Mouse (Mus musculus): Measurements from ENCODE around the gene Polr2g. TPM values are rescaled to one million over a fixed set of nuclear protein-coding genes. Genes with fewer than 3 reads are reported as not detected.
"Not testable (repeated sequence)": the region's sequence is repeated elsewhere in the genome, so short reads cannot be mapped to it uniquely, and the experiment has no call there.

Polr2g gene
- 193 and 205 TPM in 2 replicates for polyA plus RNA-seq (2016; fragmentation: Nextera tagmentation; extraction: Ambion mirVana)

DNA sequence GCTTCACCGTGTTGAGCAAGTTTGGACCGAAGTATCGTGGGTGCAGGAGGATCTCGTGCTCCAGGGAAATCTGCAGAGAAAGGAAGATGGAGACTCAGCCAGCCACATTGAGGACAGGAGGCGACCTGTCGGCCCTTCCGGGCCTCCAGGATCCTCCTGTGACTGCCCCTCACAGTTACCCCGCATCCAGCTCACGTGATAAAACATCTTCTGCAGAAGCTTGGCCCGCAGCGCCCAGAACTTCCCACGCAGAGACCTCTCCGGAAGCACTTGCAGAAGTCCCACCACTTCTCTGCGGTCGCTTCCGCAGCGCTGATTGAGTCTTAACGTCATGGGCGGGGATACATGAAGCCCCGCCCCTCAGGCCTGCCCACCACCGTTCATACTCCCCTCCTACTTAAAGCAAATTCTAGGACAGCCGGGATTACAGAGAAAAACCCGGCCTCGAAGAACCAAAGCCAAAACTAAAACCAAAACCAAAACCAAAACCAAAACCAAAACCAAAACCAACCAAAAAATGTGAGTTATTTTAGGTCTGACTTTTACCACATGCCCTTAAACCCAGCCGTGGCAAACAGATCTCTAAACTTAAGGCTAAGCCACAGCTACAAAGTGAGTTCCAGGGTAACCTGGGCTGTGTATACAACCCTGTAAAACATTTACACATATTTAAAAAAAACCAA, at the start of gene Polr2g:
TSS of gene Polr2g (minus strand) at position 314 of the 683 bp plus-strand sequence.
- Histone ChIP-seq H3K27ac (replicated peaks) (peak within 1 kb of the TSS; percentile 89), H3K27me3 (replicated peaks; ENCODE audit: low read depth, poor library complexity, severe bottlenecking) (no peaks in the 10 kb centered on the region), H3K9me3 (no peaks in the 10 kb centered on the region), H3K4me3 (peak within 1 kb of the TSS; percentile 87), H3K36me3 (replicated peaks) (peaks cover 37% of the 10 kb centered on the region), H3K4me1 (peaks cover 27% of the 10 kb centered on the region)
- 2% methylated on average over 25 of the region's 25 CpGs for WGBS
- DNase-seq (ENCODE audit: low spot score) = peak; percentile 92

DNA sequence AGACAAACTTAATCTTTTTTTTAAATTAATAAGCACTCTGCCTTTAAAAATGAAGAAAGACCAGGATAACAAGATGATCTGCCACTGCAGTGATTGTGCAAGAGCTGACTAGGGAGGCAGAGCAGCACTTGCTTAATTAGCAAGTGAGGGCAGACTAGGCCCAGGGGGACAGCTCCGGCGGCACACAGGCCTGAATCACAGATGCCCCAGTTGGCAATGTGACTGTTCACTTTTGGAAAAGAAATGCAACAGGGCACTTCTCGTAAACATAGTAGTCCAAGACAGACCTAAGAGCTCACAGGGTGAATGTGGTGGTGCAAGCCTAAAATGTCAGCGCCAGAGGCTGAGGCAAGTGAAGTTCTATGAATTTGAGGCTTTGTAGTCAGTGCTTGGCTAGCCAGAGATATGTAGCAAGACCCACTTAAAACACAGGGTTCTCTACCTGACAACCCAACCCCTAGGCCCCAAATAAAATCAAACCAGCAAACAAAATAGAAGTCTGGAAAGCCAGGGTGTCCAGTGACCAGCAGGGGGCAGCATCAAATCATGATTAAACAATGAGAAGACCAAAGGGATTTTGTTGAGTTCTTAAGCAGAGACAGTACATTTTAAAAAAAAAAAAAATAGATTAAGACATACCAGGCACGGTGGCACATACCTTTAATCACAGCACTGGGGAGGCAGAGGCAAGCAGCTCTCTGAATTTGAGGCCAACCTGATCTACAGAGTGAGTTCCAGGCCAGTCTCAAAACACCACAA, 46.2 kb upstream of the Polr2g start:
- peak; percentile 77 for DNase-seq (ENCODE audit: low spot score)
- WGBS = 65% methylated on average over 5 of the region's 5 CpGs
- Histone ChIP-seq H3K9me3 (no peaks in the 10 kb centered on the region), H3K4me1 (peaks cover 24% of the 10 kb centered on the region), H3K36me3 (replicated peaks) (peaks cover 53% of the 10 kb centered on the region), H3K27ac (replicated peaks) (no peak overlapping the region), H3K27me3 (replicated peaks; ENCODE audit: low read depth, poor library complexity, severe bottlenecking) (no peaks in the 10 kb centered on the region), H3K4me3 (no peak overlapping the region)

DNA sequence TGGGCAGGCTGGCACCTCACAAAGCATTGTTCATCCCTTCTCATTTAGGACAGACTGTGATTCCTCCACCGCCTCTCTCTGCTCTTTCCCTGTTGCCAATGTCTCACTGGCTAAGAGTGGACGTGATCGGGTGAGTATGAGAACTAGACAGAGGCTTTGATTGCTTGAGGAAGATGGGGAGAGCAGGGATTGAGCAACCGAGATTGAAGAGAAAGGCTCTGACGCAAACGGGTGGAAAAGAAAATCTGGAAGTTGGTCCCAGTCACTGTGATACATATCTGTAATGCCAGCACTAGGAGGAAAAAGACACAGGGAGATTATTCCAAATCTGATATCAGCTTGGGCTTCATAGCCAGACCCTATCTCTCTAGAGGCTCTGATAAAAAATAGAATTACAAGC, 44.6 kb upstream of the Polr2g start:
- no peaks in the 10 kb centered on the region for H3K9me3 ChIP-seq
- H3K4me3 ChIP-seq = no peak overlapping the region
- H3K4me1 ChIP-seq = peaks cover 34% of the 10 kb centered on the region
- no peak overlapping the region for H3K27ac ChIP-seq (replicated peaks)
- 88% methylated on average over 6 of the region's 6 CpGs for WGBS
- no peaks in the 10 kb centered on the region for H3K27me3 ChIP-seq (replicated peaks; ENCODE audit: low read depth, poor library complexity, severe bottlenecking)
- DNase-seq (ENCODE audit: low spot score) = no peak
- peaks cover 43% of the 10 kb centered on the region for H3K36me3 ChIP-seq (replicated peaks)

DNA sequence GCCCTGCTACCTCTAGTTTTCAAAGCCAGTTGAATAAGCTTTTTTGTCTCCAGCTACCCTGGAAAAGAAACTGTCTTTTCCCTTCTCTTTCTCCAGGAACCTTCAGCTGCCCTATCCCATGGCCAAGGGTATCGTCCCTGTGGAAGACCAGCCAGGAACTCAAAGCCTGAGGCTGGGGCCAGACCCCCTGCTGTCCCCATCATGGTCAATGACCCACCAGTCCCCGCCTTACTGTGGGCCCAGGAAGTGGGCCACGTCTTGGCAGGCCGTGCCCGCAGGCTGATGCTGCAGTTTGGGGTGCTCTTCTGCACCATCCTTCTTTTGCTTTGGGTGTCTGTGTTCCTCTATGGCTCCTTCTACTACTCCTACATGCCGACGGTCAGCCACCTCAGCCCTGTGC, 42.6 kb upstream of the Polr2g start:
- H3K4me1 ChIP-seq = peaks cover 39% of the 10 kb centered on the region
- 90% methylated on average over 7 of the region's 7 CpGs for WGBS
- peaks cover 29% of the 10 kb centered on the region for H3K36me3 ChIP-seq (replicated peaks)
- H3K9me3 ChIP-seq = no peaks in the 10 kb centered on the region
- DNase-seq (ENCODE audit: low spot score) = no peak
- H3K4me3 ChIP-seq = peak overlapping the region; percentile 69
- H3K27me3 ChIP-seq (replicated peaks; ENCODE audit: low read depth, poor library complexity, severe bottlenecking) = no peaks in the 10 kb centered on the region
- peak overlapping the region; percentile 76; the same call in 1 of the 2 replicates for H3K27ac ChIP-seq (replicated peaks)

DNA sequence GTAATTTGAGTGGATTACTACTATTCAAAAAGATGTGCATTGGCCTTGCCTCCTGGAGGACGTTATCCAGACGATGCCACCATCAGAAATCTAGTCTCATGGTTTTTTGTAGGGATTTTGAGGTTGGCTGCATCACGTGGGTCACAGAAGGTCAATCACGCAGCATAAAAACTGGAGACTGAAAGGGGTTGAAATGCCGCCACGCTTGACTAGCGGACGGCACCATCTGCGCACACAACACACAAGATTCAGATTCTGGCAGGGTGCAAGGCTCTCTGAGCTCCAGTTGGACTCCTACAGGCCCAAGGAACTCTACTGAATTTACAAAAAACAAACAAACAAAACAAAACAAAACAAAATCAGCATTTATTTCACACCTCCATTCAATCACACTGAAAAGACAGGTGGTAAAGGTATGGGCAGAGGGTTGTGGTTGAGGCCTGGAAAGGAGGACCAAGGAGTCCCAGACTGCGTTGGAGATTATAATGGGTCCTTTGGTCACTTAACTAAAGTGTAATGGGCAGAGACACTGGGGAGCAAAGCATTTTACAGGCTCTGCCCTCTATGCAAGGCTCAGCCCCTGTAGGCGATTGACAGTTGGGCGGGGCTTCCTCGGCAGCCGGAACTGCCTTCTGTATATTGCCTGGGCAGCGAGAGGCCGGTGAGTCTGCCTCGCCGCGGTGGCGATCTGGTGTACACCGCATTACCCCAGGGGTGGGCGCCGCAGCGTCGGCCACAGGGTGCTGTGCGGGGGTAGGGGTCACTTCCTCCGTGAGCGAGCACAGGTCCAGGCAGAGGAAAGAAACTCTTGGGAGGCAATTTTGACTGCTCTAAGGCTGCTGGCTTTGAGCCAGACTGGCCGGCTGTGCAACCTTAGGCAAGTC, 41.8 kb upstream of the Polr2g start:
- Histone ChIP-seq H3K4me3 (peak overlapping the region; percentile 69), H3K4me1 (peaks cover 39% of the 10 kb centered on the region), H3K36me3 (replicated peaks) (peaks cover 31% of the 10 kb centered on the region), H3K27ac (replicated peaks) (peak overlapping the region; percentile 76), H3K27me3 (replicated peaks; ENCODE audit: low read depth, poor library complexity, severe bottlenecking) (no peaks in the 10 kb centered on the region), H3K9me3 (no peaks in the 10 kb centered on the region)
- WGBS = 23% methylated on average over 29 of the region's 29 CpGs
- peak; percentile 72 for DNase-seq (ENCODE audit: low spot score)

DNA sequence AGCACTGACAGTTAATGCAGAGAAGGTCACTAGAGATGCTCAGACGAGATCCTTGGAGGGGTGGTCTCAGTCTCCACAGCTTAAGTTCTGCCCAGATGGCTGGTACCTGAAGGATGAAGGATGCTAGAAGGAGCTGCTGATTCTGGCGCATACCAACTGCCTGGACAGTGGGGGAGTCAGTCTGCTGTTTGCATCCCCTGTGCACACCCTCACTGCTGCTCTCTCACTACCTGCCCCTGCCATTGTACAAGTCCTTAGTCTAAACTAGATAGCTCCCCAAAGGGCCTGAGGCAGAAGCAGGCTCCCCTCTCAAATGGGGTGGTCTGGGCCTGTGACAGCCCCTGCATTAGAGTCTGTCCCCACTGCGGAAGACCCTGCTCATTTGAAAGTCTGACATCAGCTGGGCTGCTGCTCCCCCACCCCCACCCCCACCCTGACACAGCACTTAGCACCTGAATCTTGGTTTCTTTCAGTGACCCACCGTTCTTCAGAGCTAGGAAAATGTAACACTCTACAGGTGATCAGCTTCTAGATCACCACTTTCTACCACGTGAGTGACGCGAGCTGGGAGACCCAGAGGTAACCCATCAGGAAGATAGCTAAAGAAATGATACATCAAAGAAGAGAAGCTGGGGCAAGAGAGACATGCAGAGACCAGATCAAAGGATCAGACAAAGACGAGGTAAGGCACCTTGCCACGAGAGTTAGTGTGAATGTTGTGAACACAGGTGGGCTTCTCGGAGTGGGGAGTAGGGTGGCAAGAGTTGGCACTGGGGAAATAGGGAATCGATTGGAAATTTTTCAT, 40.9 kb upstream of the Polr2g start, which contains the start of gene Gng3:
TSS of gene Gng3 (minus strand) at position 92 of the 805 bp plus-strand sequence.
- Histone ChIP-seq H3K4me1 (peaks cover 39% of the 10 kb centered on the region), H3K27ac (replicated peaks) (peak within 1 kb of the TSS; percentile 97), H3K27me3 (replicated peaks; ENCODE audit: low read depth, poor library complexity, severe bottlenecking) (no peaks in the 10 kb centered on the region), H3K4me3 (peak within 1 kb of the TSS; percentile 69), H3K36me3 (replicated peaks) (peaks cover 40% of the 10 kb centered on the region), H3K9me3 (no peaks in the 10 kb centered on the region)
- peak; percentile 66 for DNase-seq (ENCODE audit: low spot score)
- 43% methylated on average over 11 of the region's 11 CpGs for WGBS

DNA sequence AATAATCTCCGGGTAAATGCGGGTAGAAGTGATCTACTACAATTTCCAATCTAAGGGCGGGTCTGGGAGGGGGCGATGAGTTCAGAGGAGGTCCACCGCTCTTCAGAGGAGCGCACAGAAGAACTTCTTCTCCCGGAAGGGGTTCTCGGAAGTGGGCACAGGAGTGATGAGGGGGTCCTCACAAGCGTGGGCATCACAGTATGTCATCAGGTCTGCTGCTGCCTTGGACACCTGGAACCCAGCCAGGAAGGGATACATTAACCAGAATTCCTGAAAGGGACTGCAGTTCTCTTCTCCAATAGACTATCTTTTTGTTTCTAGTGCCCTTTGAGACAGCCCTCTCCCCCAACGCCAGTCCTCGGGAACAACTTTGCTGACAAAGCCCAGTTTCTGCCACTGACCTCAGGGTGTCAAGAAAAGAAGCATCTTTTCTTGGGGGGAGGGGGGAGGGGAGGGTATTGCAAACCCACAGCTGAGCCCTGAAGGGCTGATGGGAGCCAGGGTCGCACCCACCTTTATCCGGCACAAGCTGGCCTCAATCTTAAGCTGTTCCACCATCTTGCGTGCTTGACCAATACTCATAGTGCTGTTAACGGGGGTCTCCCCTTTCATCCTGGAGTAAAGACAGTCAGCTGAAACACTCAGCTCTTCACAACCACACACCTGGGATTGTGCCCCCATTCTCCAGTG, 39.8 kb upstream of the Polr2g start:
- Histone ChIP-seq H3K4me3 (peak overlapping the region; percentile 69), H3K27ac (replicated peaks) (peak overlapping the region; percentile 97), H3K36me3 (replicated peaks) (peaks cover 51% of the 10 kb centered on the region), H3K9me3 (no peaks in the 10 kb centered on the region), H3K27me3 (replicated peaks; ENCODE audit: low read depth, poor library complexity, severe bottlenecking) (no peaks in the 10 kb centered on the region), H3K4me1 (peaks cover 39% of the 10 kb centered on the region)
- WGBS = 19% methylated on average over 15 of the region's 15 CpGs
- DNase-seq (ENCODE audit: low spot score) = no peak

DNA sequence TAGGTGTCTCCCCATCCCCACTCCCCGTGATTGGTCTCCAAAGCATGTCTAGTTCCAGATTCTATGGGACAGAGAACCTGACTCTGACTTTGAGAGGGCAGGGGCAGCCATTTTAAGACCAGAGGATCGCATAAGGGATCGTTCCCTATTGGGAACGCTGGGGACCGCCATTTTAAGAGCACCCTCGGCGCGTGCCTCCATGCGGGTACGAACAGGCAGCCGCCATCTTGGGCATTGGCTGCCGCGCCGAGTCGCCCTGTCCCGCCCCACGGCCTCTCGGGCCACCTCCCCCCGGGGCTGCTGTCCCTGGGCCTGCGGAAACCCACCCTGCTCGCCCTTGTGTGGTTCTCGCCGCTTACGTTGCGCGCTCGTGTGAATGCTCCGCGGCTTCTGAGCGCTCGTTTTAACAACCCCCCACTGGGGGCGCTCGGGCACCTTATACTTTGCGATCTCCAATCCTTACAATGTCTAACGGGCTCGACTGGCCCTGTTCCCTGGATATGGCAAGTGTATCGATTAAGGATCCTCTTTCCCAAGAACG, 38.9 kb upstream of the Polr2g start, which contains the start of gene Bscl2:
TSS of gene Bscl2 (plus strand) at position 217 of the 541 bp plus-strand sequence.
- peak; percentile 89 for DNase-seq (ENCODE audit: low spot score)
- WGBS = 2% methylated on average over 38 of the region's 38 CpGs
- Histone ChIP-seq H3K9me3 (no peaks in the 10 kb centered on the region), H3K36me3 (replicated peaks) (peaks cover 51% of the 10 kb centered on the region), H3K4me3 (peak within 1 kb of the TSS; percentile 69), H3K4me1 (peaks cover 39% of the 10 kb centered on the region), H3K27ac (replicated peaks) (peak within 1 kb of the TSS; percentile 97), H3K27me3 (replicated peaks; ENCODE audit: low read depth, poor library complexity, severe bottlenecking) (no peaks in the 10 kb centered on the region)

DNA sequence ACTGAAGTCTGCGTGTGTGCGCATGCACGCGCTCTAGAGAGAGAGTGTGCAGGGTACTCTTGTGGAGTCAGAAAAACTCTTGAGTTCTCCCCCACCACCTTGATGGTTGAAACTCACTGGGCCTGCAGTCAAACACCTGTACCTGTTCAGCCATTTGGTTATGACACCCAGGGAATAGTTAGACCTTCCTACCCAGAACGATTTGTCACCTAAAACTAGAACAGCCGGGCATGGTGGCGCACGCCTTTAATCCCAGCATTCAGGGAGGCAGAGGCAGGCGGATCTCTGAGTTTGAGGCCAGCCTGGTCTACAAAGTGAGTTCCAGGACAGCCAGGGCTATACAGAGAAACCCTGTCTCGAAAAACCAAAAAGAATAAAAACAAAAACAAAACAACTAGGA, 38.0 kb upstream of the Polr2g start:
- H3K4me3 ChIP-seq; H3K27me3 ChIP-seq (replicated peaks; ENCODE audit: low read depth, poor library complexity, severe bottlenecking); H3K9me3 ChIP-seq; H3K27ac ChIP-seq (replicated peaks); DNase-seq (ENCODE audit: low spot score): not testable (repeated sequence)
- peaks cover 54% of the 10 kb centered on the region for H3K36me3 ChIP-seq (replicated peaks)
- peaks cover 39% of the 10 kb centered on the region for H3K4me1 ChIP-seq
- WGBS = 96% methylated on average over 10 of the region's 10 CpGs

DNA sequence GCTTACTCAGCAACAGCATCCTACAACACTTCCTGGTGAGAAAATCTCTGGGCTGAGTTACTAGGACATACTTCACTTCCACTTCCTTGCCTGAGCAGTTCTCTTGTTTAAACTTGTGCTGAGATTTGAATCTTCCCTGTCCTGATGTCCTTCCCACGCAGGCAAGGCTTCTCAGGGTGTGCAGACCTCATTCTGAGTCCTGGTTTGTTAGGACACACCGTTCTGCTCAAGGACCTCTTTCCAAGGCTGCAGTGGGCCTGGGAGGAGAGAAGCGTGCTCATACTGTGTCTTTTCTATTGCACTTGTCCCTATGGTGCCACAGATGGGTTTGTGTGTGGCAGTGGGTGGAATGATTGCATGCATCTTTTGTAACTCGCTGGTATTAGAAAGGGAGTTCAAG, 34.6 kb upstream of the Polr2g start:
- no peaks in the 10 kb centered on the region for H3K9me3 ChIP-seq
- H3K36me3 ChIP-seq (replicated peaks) = peaks cover 86% of the 10 kb centered on the region
- no peak for DNase-seq (ENCODE audit: low spot score)
- H3K27me3 ChIP-seq (replicated peaks; ENCODE audit: low read depth, poor library complexity, severe bottlenecking) = no peaks in the 10 kb centered on the region
- no peak overlapping the region for H3K27ac ChIP-seq (replicated peaks)
- H3K4me1 ChIP-seq = peaks cover 8% of the 10 kb centered on the region
- H3K4me3 ChIP-seq = no peak overlapping the region
- 94% methylated on average over 4 of the region's 4 CpGs for WGBS

DNA sequence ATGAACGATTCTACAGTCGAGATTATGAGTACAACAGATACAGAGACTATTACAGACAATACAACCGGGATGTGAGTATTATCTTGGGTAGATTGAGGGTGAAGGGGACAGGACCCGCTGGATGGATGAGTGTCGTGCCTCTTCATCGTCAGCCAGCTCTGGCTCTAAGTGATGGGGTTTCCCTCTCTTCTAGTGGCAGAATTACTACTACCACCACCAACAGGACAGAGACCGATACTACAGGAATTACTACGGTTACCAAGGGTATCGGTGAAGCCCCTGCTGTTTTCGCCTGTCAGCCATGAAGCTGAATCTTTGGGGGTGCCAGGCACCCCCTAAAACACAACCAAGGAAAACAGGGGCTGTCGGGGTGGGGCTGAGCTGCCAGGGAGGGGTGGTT, 32.9 kb upstream of the Polr2g start:
- H3K36me3 ChIP-seq (replicated peaks) = peaks cover 100% of the 10 kb centered on the region
- no peak for DNase-seq (ENCODE audit: low spot score)
- H3K4me1 ChIP-seq = no peaks in the 10 kb centered on the region
- H3K4me3 ChIP-seq = no peak overlapping the region
- H3K27ac ChIP-seq (replicated peaks) = no peak overlapping the region
- no peaks in the 10 kb centered on the region for H3K27me3 ChIP-seq (replicated peaks; ENCODE audit: low read depth, poor library complexity, severe bottlenecking)
- 84% methylated on average over 11 of the region's 11 CpGs for WGBS
- H3K9me3 ChIP-seq = no peaks in the 10 kb centered on the region

Data from embryonic facial prominence, embryonic 10.5 days (tissue).